Mouse (Mus musculus) right cerebral cortex, adult 2 months (tissue): ENCODE measurements around the gene Rgsl1.
"Not testable (repeated sequence)": the region's sequence is repeated elsewhere in the genome, so short reads cannot be mapped to it uniquely, and the experiment has no call there.

Experiments used
- DNase-seq, 2 experiments: peaks; one replicate each; pipeline ENCODE4 v3.0.0; 2021 to 2022; ENCODE audit warnings: low spot score in 2 of 2

Gene Rgsl1

GRCm38 (mm10) chr1:153776257-153776656 is 67.7 kb downstream of the Rgsl1 start:
- no peak for DNase-seq

DNA sequence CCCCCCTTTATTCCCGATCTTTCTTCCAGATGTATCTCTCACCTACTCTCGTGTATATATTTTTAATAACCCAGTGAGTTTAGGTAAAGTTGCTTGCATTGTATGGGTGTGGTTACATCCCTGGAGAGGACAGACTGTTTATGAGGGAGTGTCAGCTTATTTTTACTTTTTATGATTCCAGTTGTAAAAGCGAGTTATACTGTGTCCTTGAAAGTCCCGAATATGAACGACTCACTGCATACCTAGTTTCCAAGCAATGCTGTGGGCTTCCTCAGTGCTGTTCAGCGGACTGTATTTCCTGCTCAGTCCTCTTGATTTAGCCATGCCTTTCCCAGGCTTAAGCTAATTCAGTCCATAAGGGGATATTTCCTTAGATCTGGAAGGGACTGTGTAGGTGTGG is 68.8 kb downstream of the Rgsl1 start:
- no peak for DNase-seq

- DNase-seq, result no peak
These were observed 73.2 kb downstream of the Rgsl1 start for GRCm38 (mm10) chr1:153770776-153771167.

- DNase-seq, result no peak
These were observed 73.8 kb downstream of the Rgsl1 start for GRCm38 (mm10) chr1:153769998-153770775.

GRCm38 (mm10) chr1:153769571-153769970 is 74.4 kb downstream of the Rgsl1 start:
- not testable (repeated sequence) for DNase-seq

- DNase-seq, result no peak
These were observed 75.5 kb downstream of the Rgsl1 start for GRCm38 (mm10) chr1:153768465-153768864.

DNA sequence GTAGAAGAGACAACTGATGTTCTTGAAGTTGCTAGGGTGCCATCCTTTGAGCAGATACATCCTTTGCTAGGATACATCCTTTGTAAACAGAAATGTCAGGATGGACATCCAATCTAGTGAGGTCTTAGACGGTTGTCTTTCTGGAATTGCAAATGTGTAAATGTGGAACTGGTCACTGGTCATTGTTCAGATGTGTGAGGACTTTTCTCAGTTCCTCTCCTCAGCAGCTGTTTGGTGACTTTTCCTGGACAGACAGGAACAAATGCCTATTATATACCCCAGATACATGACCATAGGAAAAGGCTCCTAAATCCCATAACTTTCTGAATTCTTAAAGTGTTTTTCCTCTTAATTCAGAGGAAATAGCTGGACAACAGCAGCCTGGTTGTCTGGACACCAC is 76.7 kb downstream of the Rgsl1 start:
- DNase-seq, result no peak

GRCm38 (mm10) chr1:153766298-153766697 is 77.6 kb downstream of the Rgsl1 start:
- DNase-seq, result no peak

- no peak for DNase-seq
These were observed 79.8 kb downstream of the Rgsl1 start for GRCm38 (mm10) chr1:153764136-153764535.

GRCm38 (mm10) chr1:153753725-153754464 is 90.0 kb downstream of the Rgsl1 start:
- no peak for DNase-seq

DNA sequence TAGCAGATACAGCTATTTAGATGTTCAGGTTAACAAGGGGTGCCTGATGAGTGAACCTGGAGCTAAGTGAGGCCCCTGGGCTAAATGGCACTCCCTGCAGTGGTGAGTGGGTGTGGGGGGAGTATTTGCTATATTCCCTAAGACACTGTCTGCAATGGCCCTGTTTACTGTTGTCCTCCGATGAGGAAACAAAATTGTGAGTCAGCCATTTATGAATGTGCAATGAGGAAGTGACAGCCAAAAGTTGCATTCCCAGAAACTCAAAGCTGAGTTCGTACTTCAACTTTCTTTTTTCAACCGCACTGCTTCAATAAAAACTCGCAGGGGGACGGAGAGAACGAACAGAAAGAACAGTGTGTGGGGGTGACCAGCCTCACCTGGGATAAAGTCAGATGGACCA is 91.4 kb downstream of the Rgsl1 start:
- DNase-seq, result no peak

DNA sequence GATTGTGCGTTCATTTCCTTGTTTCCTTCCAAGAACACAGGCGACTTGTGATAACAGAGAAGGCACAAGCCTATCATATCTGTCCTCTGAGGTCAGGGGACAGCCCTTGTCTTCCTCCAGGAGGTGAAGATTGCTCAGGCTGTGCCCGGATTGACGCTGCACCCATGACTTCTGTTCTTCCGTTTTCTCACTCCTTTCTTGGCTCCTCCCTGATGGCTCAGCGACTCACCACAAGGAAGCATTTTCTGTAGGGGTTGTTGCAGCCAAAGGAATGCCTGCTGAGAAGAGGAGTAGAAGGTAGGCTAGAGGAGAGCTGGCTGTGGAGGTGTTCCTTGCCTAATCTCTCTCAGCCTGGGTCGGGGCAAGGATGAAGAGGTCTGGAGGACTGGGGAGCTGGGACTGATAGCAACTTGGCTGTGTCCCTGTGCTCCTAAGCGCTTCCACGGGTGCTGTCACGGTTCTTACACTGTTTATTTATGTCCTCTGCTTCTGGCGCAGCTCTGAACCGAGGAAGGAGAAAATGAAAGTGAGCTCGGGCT is 92.1 kb downstream of the Rgsl1 start:
- DNase-seq, result no peak

- DNase-seq, result no peak
These were observed 93.9 kb downstream of the Rgsl1 start for GRCm38 (mm10) chr1:153750054-153750453.

GRCm38 (mm10) chr1:153749211-153749801 is 94.6 kb downstream of the Rgsl1 start, which contains the start of gene Rnasel:
Gene Rnasel, plus strand, starts transcription at chr1:153749426.
- DNase-seq, result peak; percentile 71 to 74

- DNase-seq, result no peak
These were observed 95.4 kb downstream of the Rgsl1 start for GRCm38 (mm10) chr1:153748549-153748948.

- no peak for DNase-seq
These were observed 95.9 kb downstream of the Rgsl1 start for GRCm38 (mm10) chr1:153747861-153748530.

- peak; percentile 71 to 83 for DNase-seq
These were observed 97.2 kb downstream of the Rgsl1 start for GRCm38 (mm10) chr1:153746728-153747127.

DNA sequence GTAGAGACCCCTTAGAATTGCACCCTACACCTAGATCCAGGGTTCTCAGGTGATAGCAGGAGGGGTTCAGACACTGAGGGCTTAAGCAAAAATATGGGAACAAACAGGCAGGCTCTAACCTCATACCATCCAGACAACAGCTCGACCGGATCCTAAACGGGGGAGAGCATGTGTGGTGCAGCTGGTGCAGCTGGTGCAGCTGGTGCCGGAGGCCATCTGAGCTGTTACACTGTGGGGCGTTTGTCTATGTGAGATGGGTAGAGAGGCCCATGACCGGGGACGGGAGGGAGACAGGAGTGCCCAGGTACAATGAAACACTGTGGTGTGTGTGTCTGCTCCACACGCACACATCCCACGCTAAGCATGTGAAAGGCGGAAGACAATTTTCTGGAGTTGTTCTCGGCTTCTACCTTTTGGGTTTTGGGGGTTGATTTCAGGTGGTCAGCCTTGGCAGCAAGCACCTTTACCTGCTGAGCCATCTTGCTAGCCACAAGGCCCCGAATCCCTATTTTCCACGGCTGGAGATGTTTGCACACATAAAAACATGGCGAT is 97.7 kb downstream of the Rgsl1 start:
- no peak for DNase-seq

GRCm38 (mm10) chr1:153742374-153743155 is 101.4 kb downstream of the Rgsl1 start:
- peak; percentile 83 to 85 for DNase-seq

- no peak for DNase-seq
These were observed 102.2 kb downstream of the Rgsl1 start for GRCm38 (mm10) chr1:153741551-153742316.
